Mouse (Mus musculus) activated CD4-positive, CD25-positive, alpha-beta regulatory T cell, adult 4 months (primary cell): ENCODE measurements around the gene Pex19. TPM values are rescaled to one million over a fixed set of nuclear protein-coding genes. Genes with fewer than 3 reads are reported as not detected.

Source experiments
- polyA plus RNA-seq, 2 experiments: library from polyadenylated mRNA; unstranded; fragments of 100-300 nt; shearing (Covaris generic); gene quantifications; one replicate each; pipeline ENCODE4 v1.2.1; 2017

Gene Pex19
- polyA plus RNA-seq, 2 experiments from 2014 or later = 68.1 to 70.7 TPM

Other genes starting within 250 kb of the Pex19 start
- 1 to 10 TPM; 1.1 to 2.3 TPM for gene Gm10521, start 231.1 kb upstream of the Pex19 start, polyA plus RNA-seq
- gene Slamf6, start 209.2 kb upstream of the Pex19 start, polyA plus RNA-seq = 100 to 1,000 TPM; 377 to 508 TPM
- 1 to 10 TPM in 1 of 2 experiments, under 1 TPM in 1; 0.62 to 1.0 TPM for gene Vangl2, start 98.3 kb upstream of the Pex19 start, polyA plus RNA-seq
- not detected for gene Nhlh1, start 69.2 kb upstream of the Pex19 start, polyA plus RNA-seq
- 100 to 1,000 TPM in 1 of 2 experiments, 10 to 100 TPM in 1; 84.6 to 111 TPM for gene Copa, start 44.2 kb upstream of the Pex19 start, polyA plus RNA-seq
- gene Ncstn, start 44.0 kb upstream of the Pex19 start, polyA plus RNA-seq = 100 to 1,000 TPM in 1 of 2 experiments, 10 to 100 TPM in 1; 97.2 to 108 TPM
- gene Dcaf8, start 21.3 kb downstream of the Pex19 start, polyA plus RNA-seq = 10 to 100 TPM; 51.0 to 78.8 TPM
- gene Pea15a, start 80.0 kb downstream of the Pex19 start, polyA plus RNA-seq = 10 to 100 TPM; 42.0 to 43.1 TPM
- gene Casq1, start 93.1 kb downstream of the Pex19 start, polyA plus RNA-seq = not detected
- gene Atp1a4, start 131.7 kb downstream of the Pex19 start, polyA plus RNA-seq = not detected
- 1 to 10 TPM; 3.4 to 3.8 TPM for gene Igsf8, start 134.9 kb downstream of the Pex19 start, polyA plus RNA-seq
- gene Atp1a2, start 171.3 kb downstream of the Pex19 start, polyA plus RNA-seq = under 1 TPM; 0.08 to 0.12 TPM
- under 1 TPM in 1 of 2 experiments, not detected in 1; 0.08 TPM for gene Kcnj9, start 202.6 kb downstream of the Pex19 start, polyA plus RNA-seq
- under 1 TPM in 1 of 2 experiments, not detected in 1; 0.15 TPM for gene Kcnj10, start 214.5 kb downstream of the Pex19 start, polyA plus RNA-seq
- gene Pigm, start 249.8 kb downstream of the Pex19 start, polyA plus RNA-seq = 1 to 10 TPM; 5.6 to 7.3 TPM